Mouse (Mus musculus) limb, embryonic 13.5 days (tissue): Measurements from ENCODE around the gene Hmgb1. TPM values are rescaled to one million over a fixed set of nuclear protein-coding genes. Genes with fewer than 3 reads are reported as not detected.
A peak's percentile ranks its signal among the peaks of the same experiment; 100 is the strongest.

ENCODE experiments used
- ATAC-seq: fragments of 200-750 bp; cut with Nextera tagmentation; 2 replicates; pipeline ENCODE4 v1.8.0; 2017; ENCODE audit warnings: low read depth, moderate number of reproducible peaks, moderate TSS enrichment; ENCODE audit not compliant: low FRiP score
- H3K27ac ChIP-seq: fragments of 300-500 bp; sonication (generic); 2 replicates; pipeline ENCODE4 v1.5.1; 2015; ENCODE audit warnings: inconsistent platforms, mild to moderate bottlenecking, moderate library complexity
- H3K27me3 ChIP-seq: fragments of 300-500 bp; sonication (generic); 2 replicates; pipeline ENCODE4 v1.6.1; 2015; ENCODE audit warnings: mild to moderate bottlenecking, inconsistent platforms
- H3K36me3 ChIP-seq: fragments of 300-500 bp; sonication (generic); 2 replicates; pipeline ENCODE4 v1.6.1; 2015; ENCODE audit warnings: inconsistent platforms, mild to moderate bottlenecking, moderate library complexity
- H3K4me1 ChIP-seq: fragments of 300-500 bp; sonication (generic); 2 replicates; pipeline ENCODE4 v1.6.1; 2015; ENCODE audit warnings: inconsistent platforms
- H3K4me2 ChIP-seq: fragments of 300-500 bp; sonication (generic); replicated peaks from 2 replicates; pipeline ENCODE4 v1.6.1; 2015; ENCODE audit warnings: inconsistent platforms, mild to moderate bottlenecking, moderate library complexity
- H3K4me3 ChIP-seq: fragments of 300-500 bp; sonication (generic); 2 replicates; pipeline ENCODE4 v1.5.1; 2015; ENCODE audit warnings: moderate library complexity, mild to moderate bottlenecking, inconsistent platforms
- H3K9ac ChIP-seq: fragments of 300-500 bp; sonication (generic); 2 replicates; pipeline ENCODE4 v1.6.1; 2015; ENCODE audit warnings: mild to moderate bottlenecking, inconsistent platforms
- H3K9me3 ChIP-seq: fragments of 300-500 bp; sonication (generic); 2 replicates; pipeline ENCODE4 v1.6.1; 2016; ENCODE audit warnings: inconsistent platforms
- WGBS: fragments of 180-500 bp; shearing (Covaris S2); methylation state at CpG from one replicate; pipeline ENCODE4 v1.1.7; 2015; 5-methylcytosine and 5-hydroxymethylcytosine counted together
- polyA plus RNA-seq: library from polyadenylated mRNA; unstranded; fragments of >200 nt; fragmentation: Nextera tagmentation; extraction: Ambion mirVana; gene quantifications from 2 replicates; pipeline ENCODE4 v1.2.1, GENCODE M21; 2015

The Hmgb1 gene
- polyA plus RNA-seq, 1 experiment from 2014 or later: 1,754 TPM

DNA sequence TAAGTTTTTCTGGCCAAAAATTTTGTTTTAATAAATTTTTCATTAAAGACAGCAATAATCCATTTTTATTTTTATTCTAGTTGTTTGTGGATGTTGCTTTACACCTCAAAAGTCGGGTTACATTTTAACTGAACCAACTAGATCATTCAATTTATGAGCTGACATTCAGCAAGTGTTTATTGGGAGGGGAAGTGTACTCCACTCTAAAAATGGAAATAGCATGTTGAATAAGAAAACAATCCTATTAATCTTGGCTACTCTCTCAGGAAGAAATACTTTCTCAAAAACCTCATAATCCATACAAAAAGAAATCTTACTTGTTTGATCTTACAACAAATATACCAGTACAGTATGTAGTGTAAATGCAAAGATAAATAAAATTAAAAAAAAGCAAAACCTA lies 1.2 kb downstream of the Hmgb1 start:
- Histone ChIP-seq H3K27ac (peak overlapping the region; percentile 95), H3K36me3 (no peaks in the 10 kb centered on the region), H3K9ac (peak overlapping the region; percentile 83; the same call in 1 of the 2 replicates), H3K27me3 (no peaks in the 10 kb centered on the region), H3K4me3 (peak overlapping the region; percentile 62), H3K4me2 (peak overlapping the region; percentile 65), H3K9me3 (no peaks in the 10 kb centered on the region), H3K4me1 (peaks cover 21% of the 10 kb centered on the region)
- no peak for ATAC-seq
- 16% methylated on average over 1 of the region's 1 CpGs for WGBS

DNA sequence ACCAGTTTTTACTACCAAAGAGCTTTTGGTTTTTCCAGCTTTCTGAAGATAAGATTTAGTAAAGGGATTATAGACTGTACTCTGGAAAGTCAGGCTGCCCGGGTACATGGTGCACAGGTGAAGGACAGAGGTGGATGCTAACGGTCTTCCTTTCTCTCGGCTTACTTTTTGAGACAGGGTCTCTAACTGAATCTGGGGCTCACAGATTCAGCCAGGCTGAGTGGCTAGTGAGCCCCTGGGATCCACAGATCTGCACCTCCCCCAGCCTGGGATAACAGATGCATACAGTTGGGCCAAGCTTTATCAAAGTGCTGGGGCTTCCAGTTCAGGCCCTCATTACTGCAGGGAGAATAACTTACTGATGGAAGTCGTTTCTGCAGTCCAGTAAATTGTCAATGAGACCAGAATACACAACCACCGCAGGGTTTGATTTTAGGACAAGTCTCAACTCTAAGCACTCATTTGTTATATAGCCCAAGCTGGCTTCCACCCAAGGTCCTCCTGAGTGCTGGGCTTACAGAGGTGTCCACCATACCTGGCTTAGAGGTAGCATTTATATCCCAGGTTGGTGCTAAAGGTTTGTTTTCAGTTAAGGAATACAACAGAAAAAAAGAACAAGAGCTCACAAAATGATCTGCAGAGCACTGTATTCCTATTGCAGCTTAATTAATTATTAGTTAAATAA lies 2.0 kb downstream of the Hmgb1 start:
- WGBS: 67% methylated on average over 5 of the region's 5 CpGs
- 0 out of 2 replicates have a peak overlapping the region, but pooled peaks have one; percentile 11 for H3K4me2 ChIP-seq
- ATAC-seq: no peak
- no peak overlapping the region for H3K4me3 ChIP-seq
- H3K4me1 ChIP-seq: peaks cover 21% of the 10 kb centered on the region
- no peaks in the 10 kb centered on the region for H3K27me3 ChIP-seq
- H3K27ac ChIP-seq: no peak overlapping the region
- H3K36me3 ChIP-seq: no peaks in the 10 kb centered on the region
- no peaks in the 10 kb centered on the region for H3K9me3 ChIP-seq
- H3K9ac ChIP-seq: peak overlapping the region; percentile 25; the same call in 1 of the 2 replicates

GRCm38 (mm10) chr5:149179826-149180225 lies 4.5 kb downstream of the Hmgb1 start:
- Histone ChIP-seq H3K4me2 (no peak overlapping the region), H3K9ac (no peak overlapping the region), H3K27me3 (no peaks in the 10 kb centered on the region), H3K4me1 (peaks cover 3% of the 10 kb centered on the region; the same call in 1 of the 2 replicates), H3K4me3 (no peak overlapping the region), H3K9me3 (no peaks in the 10 kb centered on the region), H3K27ac (no peak overlapping the region), H3K36me3 (no peaks in the 10 kb centered on the region)
- ATAC-seq: no peak
- WGBS: 63% methylated on average over 3 of the region's 3 CpGs

DNA sequence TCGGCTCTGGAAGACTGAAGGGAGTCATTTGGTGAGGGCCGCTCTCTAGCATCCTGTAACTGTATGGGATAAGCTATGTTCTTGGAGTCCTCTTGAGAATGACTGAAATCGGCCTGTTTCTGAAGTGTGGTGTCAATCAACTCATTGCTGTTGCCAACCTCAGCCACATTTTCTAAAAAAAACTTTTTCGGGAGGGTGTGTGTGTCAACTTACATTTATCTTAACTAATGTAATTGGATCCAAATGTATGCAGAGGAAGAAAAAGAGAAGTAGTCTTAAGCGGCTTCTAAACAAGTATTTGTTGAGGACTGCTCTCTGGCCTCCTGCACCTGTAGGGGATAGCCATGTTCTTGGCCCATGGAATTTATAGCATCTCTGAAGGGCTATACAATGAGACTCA lies 6.2 kb downstream of the Hmgb1 start:
- Histone ChIP-seq H3K36me3 (no peaks in the 10 kb centered on the region), H3K27ac (no peak overlapping the region), H3K4me1 (peaks cover 3% of the 10 kb centered on the region; the same call in 1 of the 2 replicates), H3K27me3 (no peaks in the 10 kb centered on the region), H3K4me3 (no peak overlapping the region), H3K9ac (no peak overlapping the region), H3K9me3 (no peaks in the 10 kb centered on the region), H3K4me2 (no peak overlapping the region)
- no peak for ATAC-seq
- 70% methylated on average over 5 of the region's 5 CpGs for WGBS

- no peak overlapping the region for H3K27ac ChIP-seq
- H3K9me3 ChIP-seq: no peaks in the 10 kb centered on the region
- no peak for ATAC-seq
- H3K4me2 ChIP-seq: no peak overlapping the region
- H3K4me1 ChIP-seq: 0 out of 2 replicates have a peak, but pooled peaks cover 4% of the 10 kb centered on the region
- no peak overlapping the region for H3K9ac ChIP-seq
- WGBS: 90% methylated on average over 6 of the region's 6 CpGs
- no peaks in the 10 kb centered on the region for H3K27me3 ChIP-seq
- H3K36me3 ChIP-seq: no peaks in the 10 kb centered on the region
- H3K4me3 ChIP-seq: no peak overlapping the region
These were observed 8.6 kb downstream of the Hmgb1 start for GRCm38 (mm10) chr5:149175736-149176135.

DNA sequence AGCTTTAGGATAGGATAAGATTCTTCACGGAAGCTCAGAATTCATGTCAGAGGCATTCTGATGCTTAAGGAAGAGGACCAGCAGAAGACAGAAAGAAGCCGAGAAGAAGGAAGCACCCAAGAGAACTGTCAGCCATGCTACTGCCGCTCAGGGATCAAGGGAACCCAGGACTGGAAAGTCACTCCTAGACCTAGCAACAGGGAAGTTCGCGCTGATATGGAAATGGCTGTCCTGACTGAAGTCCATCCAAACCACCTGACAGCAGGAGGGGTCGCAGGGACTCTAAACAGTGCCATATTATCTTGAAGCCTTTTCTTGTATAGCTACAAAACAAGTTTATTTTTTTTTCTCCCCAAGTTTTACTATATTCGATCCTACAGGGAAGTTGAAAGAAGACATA lies 9.8 kb downstream of the Hmgb1 start:
- no peak overlapping the region for H3K27ac ChIP-seq
- H3K27me3 ChIP-seq: no peaks in the 10 kb centered on the region
- no peaks in the 10 kb centered on the region for H3K9me3 ChIP-seq
- H3K4me3 ChIP-seq: no peak overlapping the region
- no peaks in the 10 kb centered on the region for H3K36me3 ChIP-seq
- 0 out of 2 replicates have a peak, but pooled peaks cover 4% of the 10 kb centered on the region for H3K4me1 ChIP-seq
- 84% methylated on average over 7 of the region's 7 CpGs for WGBS
- H3K9ac ChIP-seq: no peak overlapping the region
- no peak for ATAC-seq
- H3K4me2 ChIP-seq: no peak overlapping the region

DNA sequence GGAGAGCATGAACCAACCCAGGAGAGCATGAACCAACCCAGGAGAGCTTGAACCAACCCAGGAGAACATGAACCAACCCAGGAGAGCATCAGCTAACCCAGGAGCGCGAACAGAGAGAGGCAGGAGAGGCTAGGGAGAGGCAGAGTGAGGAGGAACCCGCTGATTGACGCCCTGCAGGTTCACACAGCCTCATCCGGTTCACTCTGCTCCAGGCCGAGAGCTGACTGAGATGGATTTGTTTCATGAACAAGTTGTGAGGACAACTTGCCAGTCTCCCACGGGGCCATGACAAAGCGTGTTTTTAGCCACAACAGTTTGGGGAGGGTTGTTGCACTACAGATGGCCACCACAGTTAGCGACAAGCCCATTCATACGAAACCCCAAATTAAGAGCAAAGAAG lies 12.0 kb downstream of the Hmgb1 start:
- WGBS: 74% methylated on average over 10 of the region's 10 CpGs
- H3K27me3 ChIP-seq: no peaks in the 10 kb centered on the region
- H3K27ac ChIP-seq: no peak overlapping the region
- H3K9ac ChIP-seq: no peak overlapping the region
- H3K36me3 ChIP-seq: no peaks in the 10 kb centered on the region
- H3K4me2 ChIP-seq: no peak overlapping the region
- ATAC-seq: no peak
- H3K4me3 ChIP-seq: no peak overlapping the region
- no peaks in the 10 kb centered on the region for H3K9me3 ChIP-seq
- peaks cover 6% of the 10 kb centered on the region for H3K4me1 ChIP-seq

DNA sequence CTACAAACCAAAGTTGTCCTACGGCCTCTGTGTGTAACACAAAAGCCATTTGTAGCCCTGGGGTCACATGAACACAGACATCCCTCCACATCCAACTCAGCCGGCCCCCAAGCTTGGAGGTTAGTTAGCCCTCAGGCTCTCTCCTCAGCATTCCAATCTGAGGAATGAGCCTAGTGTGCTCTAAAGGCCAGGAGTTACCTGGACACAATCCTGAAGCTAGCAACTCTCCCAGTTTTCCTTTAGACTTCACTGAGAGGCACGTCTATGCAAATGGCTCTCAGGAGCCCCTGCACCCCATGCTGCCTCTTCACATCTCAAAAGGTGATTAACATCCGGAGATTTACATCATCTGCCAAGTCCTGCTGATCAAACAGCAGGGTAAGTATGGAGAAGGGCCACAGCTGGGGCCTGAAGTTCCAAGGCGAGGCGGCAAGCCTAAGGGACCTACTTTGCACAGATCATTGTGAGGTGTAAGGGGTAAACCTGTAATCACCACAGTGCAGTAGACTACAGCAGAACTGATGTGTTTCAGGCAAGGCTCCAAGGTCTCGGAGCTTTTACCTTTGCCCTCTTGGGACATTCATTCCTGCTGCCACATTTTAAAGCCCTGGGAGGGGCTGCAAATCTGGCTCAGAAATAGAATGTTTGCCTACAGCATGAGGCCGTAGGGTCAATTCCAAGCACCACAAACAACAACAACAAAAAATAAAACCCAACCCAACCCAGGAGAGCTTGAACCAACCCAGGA lies 13.3 kb downstream of the Hmgb1 start:
- Histone ChIP-seq H3K36me3 (no peaks in the 10 kb centered on the region), H3K9me3 (no peaks in the 10 kb centered on the region), H3K27me3 (no peaks in the 10 kb centered on the region), H3K9ac (no peak overlapping the region), H3K27ac (no peak overlapping the region), H3K4me1 (peaks cover 6% of the 10 kb centered on the region), H3K4me2 (no peak overlapping the region), H3K4me3 (no peak overlapping the region)
- 47% methylated on average over 8 of the region's 8 CpGs for WGBS
- no peak for ATAC-seq

- H3K27me3 ChIP-seq: no peaks in the 10 kb centered on the region
- no peak for ATAC-seq
- H3K36me3 ChIP-seq: no peaks in the 10 kb centered on the region
- no peaks in the 10 kb centered on the region for H3K9me3 ChIP-seq
- WGBS: 75% methylated on average over 9 of the region's 9 CpGs
- no peak overlapping the region for H3K9ac ChIP-seq
- no peak overlapping the region for H3K27ac ChIP-seq
- peaks cover 6% of the 10 kb centered on the region for H3K4me1 ChIP-seq
- H3K4me2 ChIP-seq: no peak overlapping the region
- H3K4me3 ChIP-seq: no peak overlapping the region
These were observed 15.5 kb downstream of the Hmgb1 start for GRCm38 (mm10) chr5:149168816-149169215.

DNA sequence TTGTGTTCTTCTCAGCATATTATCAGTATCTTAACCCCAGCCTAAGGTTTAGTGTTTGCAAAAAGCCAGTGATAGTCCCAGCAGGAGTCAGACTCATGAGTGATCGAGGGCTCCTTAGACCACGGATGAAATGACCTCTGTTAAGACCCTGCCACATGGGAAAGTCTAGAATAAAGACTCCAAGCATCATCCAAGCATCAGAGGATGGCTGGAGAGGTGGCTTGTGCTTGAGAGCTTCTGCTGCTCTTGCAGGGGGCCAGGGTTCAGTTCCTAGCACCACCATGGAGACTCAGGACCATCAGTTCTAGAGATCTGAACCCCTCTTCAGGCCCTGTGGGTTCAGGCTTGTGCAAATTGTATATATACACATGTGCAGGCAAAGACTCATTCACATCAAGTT lies 16.2 kb downstream of the Hmgb1 start:
- Histone ChIP-seq H3K9me3 (no peaks in the 10 kb centered on the region), H3K4me1 (peaks cover 6% of the 10 kb centered on the region), H3K27ac (no peak overlapping the region), H3K4me2 (no peak overlapping the region), H3K4me3 (no peak overlapping the region), H3K36me3 (no peaks in the 10 kb centered on the region), H3K27me3 (no peaks in the 10 kb centered on the region), H3K9ac (no peak overlapping the region)
- WGBS: 86% methylated on average over 2 of the region's 2 CpGs
- no peak for ATAC-seq

DNA sequence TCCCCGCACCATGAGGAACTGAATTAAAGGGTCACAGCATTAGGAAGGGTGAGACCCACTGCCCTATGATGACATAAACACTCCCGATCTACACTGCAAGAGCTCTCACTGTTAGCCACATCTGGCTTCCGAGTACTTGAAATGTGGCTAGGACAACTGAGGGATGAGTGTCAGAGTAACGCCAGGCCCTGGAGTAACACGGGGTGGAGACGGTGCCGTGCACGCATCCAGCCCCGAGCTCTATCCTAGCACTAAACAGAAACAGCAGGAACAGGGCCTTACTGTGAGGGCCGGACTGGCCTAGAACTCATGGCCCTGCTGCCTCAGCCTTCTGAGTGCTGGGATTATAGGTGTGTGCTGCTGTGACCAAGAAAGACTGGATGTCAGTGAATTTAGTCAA lies 18.3 kb downstream of the Hmgb1 start:
- 92% methylated on average over 10 of the region's 10 CpGs for WGBS
- peaks cover 3% of the 10 kb centered on the region for H3K4me1 ChIP-seq
- ATAC-seq: no peak

GRCm38 (mm10) chr5:149164881-149165280 lies 19.4 kb downstream of the Hmgb1 start:
- no peak overlapping the region for H3K9ac ChIP-seq
- no peak for ATAC-seq
- H3K27me3 ChIP-seq: no peaks in the 10 kb centered on the region
- H3K4me3 ChIP-seq: no peak overlapping the region
- no peak overlapping the region for H3K27ac ChIP-seq
- no peaks in the 10 kb centered on the region for H3K36me3 ChIP-seq
- no peaks in the 10 kb centered on the region for H3K9me3 ChIP-seq
- H3K4me1 ChIP-seq: peaks cover 3% of the 10 kb centered on the region
- 62% methylated on average over 7 of the region's 7 CpGs for WGBS
- H3K4me2 ChIP-seq: no peak overlapping the region

More for the DNA sequence above, 18.3 kb downstream of the Hmgb1 start:
- no peak overlapping the region for H3K4me2 ChIP-seq
- no peaks in the 10 kb centered on the region for H3K36me3 ChIP-seq
- H3K4me3 ChIP-seq: no peak overlapping the region
- H3K27ac ChIP-seq: no peak overlapping the region
- no peaks in the 10 kb centered on the region for H3K9me3 ChIP-seq
- H3K9ac ChIP-seq: no peak overlapping the region
- no peaks in the 10 kb centered on the region for H3K27me3 ChIP-seq
